Mouse (Mus musculus) embryo, embryonic 10.5 days (tissue): ENCODE data around the gene Atp6v0a1.

Experiments used
- DNase-seq: peaks from one replicate; pipeline ENCODE4 v3.0.0-alpha.2; 2015; ENCODE audit warnings: low spot score

The Atp6v0a1 gene

GRCm38 (mm10) chr11:101085617-101086322 lies 76.5 kb downstream of the Atp6v0a1 start:
- DNase-seq, result no peak

- DNase-seq, result no peak
Measured at GRCm38 (mm10) chr11:101086323-101086674, 77.0 kb downstream of the Atp6v0a1 start.

- peak; percentile 96 for DNase-seq
Measured at GRCm38 (mm10) chr11:101086756-101087681, 77.8 kb downstream of the Atp6v0a1 start, which contains the start of gene Mlx. Mlx (plus strand) TSS chr11:101087277.

- DNase-seq, result no peak
Measured at GRCm38 (mm10) chr11:101087682-101088055, 78.4 kb downstream of the Atp6v0a1 start.

- no peak for DNase-seq
Measured at GRCm38 (mm10) chr11:101089931-101090330, 80.7 kb downstream of the Atp6v0a1 start.

- DNase-seq, result no peak
Measured at GRCm38 (mm10) chr11:101094930-101095313, 85.7 kb downstream of the Atp6v0a1 start.

- peak; percentile 98 for DNase-seq
Measured at GRCm38 (mm10) chr11:101095314-101096024, 86.2 kb downstream of the Atp6v0a1 start, which contains the start of gene Psmc3ip. Psmc3ip (minus strand) TSS chr11:101095436.

- DNase-seq, result no peak
Measured at GRCm38 (mm10) chr11:101098231-101098630, 89.0 kb downstream of the Atp6v0a1 start.

GRCm38 (mm10) chr11:101103011-101103410 lies 93.8 kb downstream of the Atp6v0a1 start:
- DNase-seq, result no peak

- DNase-seq, result no peak
Measured at GRCm38 (mm10) chr11:101109351-101109750, 100.1 kb downstream of the Atp6v0a1 start.

GRCm38 (mm10) chr11:101110708-101111107 lies 101.5 kb downstream of the Atp6v0a1 start:
- no peak for DNase-seq

GRCm38 (mm10) chr11:101111178-101111577 lies 101.9 kb downstream of the Atp6v0a1 start:
- no peak for DNase-seq

- DNase-seq, result no peak
Measured at GRCm38 (mm10) chr11:101112186-101112585, 102.9 kb downstream of the Atp6v0a1 start.
